8 mouse cellular contexts compared by ENCODE assay signal in the genomic region with DNA sequence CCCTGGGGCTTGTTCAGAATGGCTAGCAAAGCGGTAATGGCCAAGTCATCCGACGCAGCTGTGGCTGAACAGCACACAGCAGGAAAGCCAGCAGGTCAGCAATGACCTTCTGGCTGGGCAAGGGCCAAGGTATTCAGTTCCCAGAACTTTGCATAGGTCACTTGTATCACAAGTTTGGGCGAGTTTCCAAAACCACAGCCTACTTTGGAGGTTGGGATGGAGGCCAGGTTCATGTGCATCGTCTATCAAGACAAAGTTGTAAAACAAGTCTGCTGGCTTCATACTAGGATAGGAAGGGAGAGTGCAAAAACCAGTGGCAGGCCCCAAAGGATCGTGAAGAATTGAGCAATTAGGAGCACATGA.
DNase-seq lines count a peak whose midpoint lies in the region; ATAC-seq and TF ChIP-seq lines count a peak whose summit lies in the region.

No protein-coding gene starts in this region.

- 48% methylated on average over 6 of the region's 6 CpGs for WGBS in neural tube, embryonic 13.5 days
- 41% methylated on average over 6 of the region's 6 CpGs for WGBS in forebrain, postnatal 0 days

- peak; percentile 53; the same call in 1 of the 2 replicates for ATAC-seq in neural tube, embryonic 13.5 days (ENCODE audit: low read depth)
- ATAC-seq in forebrain, postnatal 0 days: no peak

- H3K4me3 ChIP-seq in neural tube, embryonic 13.5 days: no peak overlapping the region
- H3K4me3 ChIP-seq in forebrain, postnatal 0 days (ENCODE audit: low read depth, low read length): no peak overlapping the region

- H3K4me2 ChIP-seq in neural tube, embryonic 13.5 days: no peak overlapping the region
- no peak overlapping the region for H3K4me2 ChIP-seq in forebrain, postnatal 0 days (ENCODE audit: low read depth)

- TF ChIP-seq CTCF in forebrain, postnatal 0 days (IDR thresholded peaks at IDR 0.05; ENCODE audit: low read depth): no peak

- DNase-seq in neural tube, embryonic 10.5 days (ENCODE audit: extremely low spot score, low spot score): no peak
- peak; percentile 54 for DNase-seq in gastrocnemius, postnatal 10 days
- peak; percentile 83 for DNase-seq in kidney, postnatal 10 days
- peak; percentile 45 for DNase-seq in testis, postnatal 10 days (ENCODE audit: low spot score)
- DNase-seq in forebrain, postnatal 0 days: no peak
- no peak for DNase-seq in left cerebral cortex, adult 18-20 months (ENCODE audit: low spot score in 2 of 2)
- DNase-seq in cerebellum, postnatal 36 days: no peak

- no peaks in the 10 kb centered on the region for H3K27me3 ChIP-seq in neural tube, embryonic 13.5 days
- H3K27me3 ChIP-seq in forebrain, postnatal 0 days (ENCODE audit: insufficient read depth, low read length): no peaks in the 10 kb centered on the region

- H3K4me1 ChIP-seq in neural tube, embryonic 13.5 days (replicated peaks): peaks cover 6% of the 10 kb centered on the region
- H3K4me1 ChIP-seq in forebrain, postnatal 0 days (ENCODE audit: insufficient read depth): no peaks in the 10 kb centered on the region

- H3K27ac ChIP-seq in neural tube, embryonic 13.5 days (replicated peaks): no peak overlapping the region
- no peak overlapping the region for H3K27ac ChIP-seq in forebrain, postnatal 0 days (ENCODE audit: low read depth, low read length)

- H3K9me3 ChIP-seq in neural tube, embryonic 13.5 days: no peaks in the 10 kb centered on the region
- no peaks in the 10 kb centered on the region for H3K9me3 ChIP-seq in forebrain, postnatal 0 days (ENCODE audit: low read length)

- no peaks in the 10 kb centered on the region for H3K36me3 ChIP-seq in neural tube, embryonic 13.5 days
- no peaks in the 10 kb centered on the region for H3K36me3 ChIP-seq in forebrain, postnatal 0 days (ENCODE audit: insufficient read depth)

- no peak overlapping the region for H3K9ac ChIP-seq in neural tube, embryonic 13.5 days
- no peak overlapping the region for H3K9ac ChIP-seq in forebrain, postnatal 0 days

Comparison
In these comparisons a context has a peak if more than half of its experiments do, and no peak if none do; other contexts are left out.
1. DNase-seq: peak in gastrocnemius, postnatal 10 days (single experiment), kidney, postnatal 10 days (single experiment) and testis, postnatal 10 days (single experiment); none in neural tube, embryonic 10.5 days (single experiment), forebrain, postnatal 0 days (single experiment), left cerebral cortex, adult 18-20 months (0 of 2) and cerebellum, postnatal 36 days (0 of 2).